Mouse (Mus musculus): Measurements from ENCODE around the gene Aicda. TPM values are rescaled to one million over a fixed set of nuclear protein-coding genes. Genes with fewer than 3 reads are reported as not detected.

Aicda gene
- polyA plus RNA-seq, 1 experiment = not detected

- TF ChIP-seq GATA1 (IDR thresholded peaks at IDR 0.05; ENCODE audit: low read length) = no peak
Observed at GRCm38 (mm10) chr6:122607700-122608099, 54.1 kb downstream of the Aicda start.

- TF ChIP-seq GATA1 (IDR thresholded peaks at IDR 0.05; ENCODE audit: low read length) = no peak
Observed at GRCm38 (mm10) chr6:122608434-122609376, 55.1 kb downstream of the Aicda start.

GRCm38 (mm10) chr6:122609377-122609728, 55.8 kb downstream of the Aicda start:
- no peak for TF ChIP-seq GATA1 (IDR thresholded peaks at IDR 0.05; ENCODE audit: low read length)

- no peak for TF ChIP-seq GATA1 (IDR thresholded peaks at IDR 0.05; ENCODE audit: low read length)
Observed at GRCm38 (mm10) chr6:122609771-122610170, 56.2 kb downstream of the Aicda start, which contains the start of gene Gdf3. TSS of gene Gdf3 (minus strand) at chr6:122610087.

GRCm38 (mm10) chr6:122612426-122612825, 58.8 kb downstream of the Aicda start:
- no peak for TF ChIP-seq GATA1 (IDR thresholded peaks at IDR 0.05; ENCODE audit: low read length)

Other genes starting within 250 kb of the Aicda start
- 19.6 and 21.8 TPM in 2 replicates for gene M6pr, start 245.1 kb upstream of the Aicda start, polyA plus RNA-seq (2012)
- 10.2 and 71.8 TPM in 2 replicates for gene Phc1, start 213.2 kb upstream of the Aicda start, polyA plus RNA-seq (2012)
- gene Rimklb, start 55.0 kb upstream of the Aicda start, polyA plus RNA-seq (2012) = 0.02 TPM in 1 of 2 replicates, not detected in the other
- gene Mfap5, start 48.0 kb upstream of the Aicda start, polyA plus RNA-seq (2012) = not detected in 2 replicates
- 0.23 and 0.41 TPM in 2 replicates for gene Apobec1, start 48.6 kb downstream of the Aicda start, polyA plus RNA-seq (2012)
- gene Gdf3, start 56.3 kb downstream of the Aicda start, polyA plus RNA-seq (2012) = not detected in 2 replicates
- gene Dppa3, start 72.6 kb downstream of the Aicda start, polyA plus RNA-seq (2012) = not detected in 2 replicates
- gene Nanog, start 153.7 kb downstream of the Aicda start, polyA plus RNA-seq (2012) = not detected in 2 replicates
- 34.8 and 40.7 TPM in 2 replicates for gene Slc2a3, start 247.8 kb downstream of the Aicda start, polyA plus RNA-seq (2012)